Mouse (Mus musculus) hindbrain, postnatal 0 days (tissue): ENCODE measurements around the gene Tmem63a. TPM values are rescaled to one million over a fixed set of nuclear protein-coding genes. Genes with fewer than 3 reads are reported as not detected.
"Not testable (repeated sequence)": the region's sequence is repeated elsewhere in the genome, so short reads cannot be mapped to it uniquely, and the experiment has no call there.

ENCODE experiments used
- ATAC-seq: fragments of 200-750 bp; cut with Nextera tagmentation; 2 replicates; pipeline ENCODE4 v1.8.0; 2017; ENCODE audit warnings: mild to moderate bottlenecking, moderate TSS enrichment, moderate library complexity
- DNase-seq: peaks from one replicate; pipeline ENCODE4 v3.0.0-alpha.2; 2015; ENCODE audit warnings: low spot score
- H3K27ac ChIP-seq: fragments of 300-500 bp; sonication (generic); 2 replicates; pipeline ENCODE4 v1.5.1; 2014; ENCODE audit warnings: mild to moderate bottlenecking
- H3K27me3 ChIP-seq: fragments of 300-500 bp; sonication (generic); 2 replicates; pipeline ENCODE4 v1.6.1; 2014; ENCODE audit warnings: low read length, mixed read lengths; ENCODE audit not compliant: insufficient read depth
- H3K36me3 ChIP-seq: fragments of 300-500 bp; sonication (generic); 2 replicates; pipeline ENCODE4 v1.6.1; 2014; ENCODE audit warnings: low read length, mixed read lengths; ENCODE audit not compliant: insufficient read depth
- H3K4me1 ChIP-seq: fragments of 300-500 bp; sonication (generic); 2 replicates; pipeline ENCODE4 v1.6.1; 2014; ENCODE audit warnings: antibody characterized with exemption, low read length, mixed read lengths; ENCODE audit not compliant: insufficient read depth
- H3K4me2 ChIP-seq: fragments of 300-500 bp; sonication (generic); 2 replicates; pipeline ENCODE4 v1.6.1; 2014; ENCODE audit warnings: low read depth, mild to moderate bottlenecking, low read length, moderate library complexity, mixed read lengths
- H3K4me3 ChIP-seq: fragments of 300-500 bp; sonication (generic); 2 replicates; pipeline ENCODE4 v1.5.1; 2014; ENCODE audit warnings: low read length
- H3K9ac ChIP-seq: fragments of 300-500 bp; sonication (generic); replicated peaks from 2 replicates; pipeline ENCODE4 v1.6.1; 2014; ENCODE audit warnings: mild to moderate bottlenecking, low read length, moderate library complexity, mixed read lengths
- H3K9me3 ChIP-seq: fragments of 300-500 bp; sonication (generic); 2 replicates; pipeline ENCODE4 v1.6.1; 2016; ENCODE audit warnings: low read length, mixed read lengths
- CTCF ChIP-seq: IDR thresholded peaks from 2 replicates; pipeline ENCODE4 v1.5.1; 2016; ENCODE audit warnings: antibody characterized with exemption, control low read depth, low read depth
- WGBS: fragments of 180-500 bp; shearing (Covaris S2); extraction: QIAGEN DNeasy Blood & Tissue Kit; methylation state at CpG from one replicate; pipeline ENCODE4 v1.1.7; 2014; 5-methylcytosine and 5-hydroxymethylcytosine counted together
- polyA plus RNA-seq: library from polyadenylated mRNA; unstranded; fragments of >200 nt; fragmentation: Nextera tagmentation; extraction: Ambion mirVana; gene quantifications from 2 replicates; pipeline ENCODE4 v1.2.1, GENCODE M21; 2015
- total RNA-seq: library from RNA; depleted of rRNA; stranded (reverse); fragments of >200 nt; gene quantifications from 2 replicates; pipeline ENCODE4 v1.2.3, GENCODE M21; 2014

Gene Tmem63a
- total and polyA plus RNA-seq, 2 experiments from 2014 or later, result 3.0 to 5.4 TPM

DNA sequence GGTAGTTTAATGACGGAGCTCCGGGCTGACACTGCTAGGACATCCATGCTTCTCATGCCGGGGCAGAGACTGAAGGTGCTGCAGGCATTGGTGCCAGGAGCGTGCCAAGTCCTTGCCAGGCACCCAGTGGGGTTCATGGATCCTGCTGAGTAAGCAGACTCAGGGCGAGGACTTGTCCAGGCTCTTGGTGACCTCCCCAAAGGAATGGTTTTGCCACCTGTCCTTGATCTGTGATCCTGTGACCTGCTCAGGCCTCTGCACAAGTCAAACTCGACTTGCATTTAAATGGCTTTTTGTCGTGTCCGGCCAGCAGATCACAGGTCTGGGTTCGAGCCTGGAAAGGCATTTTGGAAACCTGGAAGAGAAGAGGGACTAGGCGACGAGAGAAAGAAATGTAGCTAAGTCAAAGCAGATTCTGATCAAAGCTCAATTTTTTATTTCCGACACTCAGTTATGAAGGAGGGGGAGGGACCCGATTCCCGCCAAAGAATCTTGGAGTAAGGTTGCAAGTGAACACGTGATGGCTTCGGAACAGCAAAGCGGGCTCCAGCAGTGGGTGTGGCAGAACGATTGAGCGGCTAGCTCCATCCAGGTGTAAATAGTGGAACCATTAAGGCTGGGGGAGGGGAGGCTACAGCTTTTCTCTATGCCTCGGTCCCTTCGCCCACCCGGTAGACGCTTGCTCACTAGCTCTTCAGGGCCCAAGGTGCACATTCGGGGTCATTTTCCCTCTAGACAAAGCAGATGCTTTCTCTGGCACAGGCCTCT, 37.5 kb downstream of the Tmem63a start:
- ATAC-seq, result no peak
- Histone ChIP-seq H3K36me3 (no peaks in the 10 kb centered on the region), H3K4me2 (no peak overlapping the region), H3K9me3 (no peaks in the 10 kb centered on the region), H3K4me1 (no peaks in the 10 kb centered on the region), H3K27ac (no peak overlapping the region), H3K27me3 (no peaks in the 10 kb centered on the region), H3K9ac (no peak overlapping the region), H3K4me3 (no peak overlapping the region)
- 86% methylated on average over 22 of the region's 24 CpGs for WGBS
- no peak for TF ChIP-seq CTCF
- no peak for DNase-seq

DNA sequence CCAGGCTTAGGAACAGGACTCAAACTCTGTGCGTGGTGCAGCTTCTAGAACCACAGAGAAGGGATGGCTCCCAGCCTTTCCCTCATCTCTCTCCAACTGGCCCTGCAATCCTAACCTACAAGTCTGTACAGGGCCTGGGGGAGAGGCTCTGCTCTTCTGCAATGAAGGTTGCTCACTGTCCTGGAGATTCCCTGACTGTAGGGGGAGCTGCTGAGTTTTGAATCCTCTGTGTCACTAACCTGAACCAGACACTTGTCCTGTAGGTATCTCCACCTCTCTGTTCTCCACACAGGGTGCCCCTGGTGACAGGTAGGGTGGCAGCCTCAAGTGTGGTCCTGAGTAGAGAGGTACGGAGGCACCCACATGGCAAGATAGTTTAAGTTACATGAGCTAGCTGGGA, 38.3 kb downstream of the Tmem63a start:
- TF ChIP-seq CTCF, result no peak; the same call in 1 of the 2 replicates
- H3K36me3 ChIP-seq, result no peaks in the 10 kb centered on the region
- H3K4me3 ChIP-seq, result no peak overlapping the region
- no peaks in the 10 kb centered on the region for H3K9me3 ChIP-seq
- no peak overlapping the region for H3K9ac ChIP-seq
- no peaks in the 10 kb centered on the region for H3K4me1 ChIP-seq
- H3K27ac ChIP-seq, result no peak overlapping the region
- no peaks in the 10 kb centered on the region for H3K27me3 ChIP-seq
- WGBS, result 71% methylated on average over 2 of the region's 2 CpGs
- ATAC-seq, result 0 out of 2 replicates have a peak, but pooled peaks have one; percentile 7
- DNase-seq, result no peak
- H3K4me2 ChIP-seq, result no peak overlapping the region

DNA sequence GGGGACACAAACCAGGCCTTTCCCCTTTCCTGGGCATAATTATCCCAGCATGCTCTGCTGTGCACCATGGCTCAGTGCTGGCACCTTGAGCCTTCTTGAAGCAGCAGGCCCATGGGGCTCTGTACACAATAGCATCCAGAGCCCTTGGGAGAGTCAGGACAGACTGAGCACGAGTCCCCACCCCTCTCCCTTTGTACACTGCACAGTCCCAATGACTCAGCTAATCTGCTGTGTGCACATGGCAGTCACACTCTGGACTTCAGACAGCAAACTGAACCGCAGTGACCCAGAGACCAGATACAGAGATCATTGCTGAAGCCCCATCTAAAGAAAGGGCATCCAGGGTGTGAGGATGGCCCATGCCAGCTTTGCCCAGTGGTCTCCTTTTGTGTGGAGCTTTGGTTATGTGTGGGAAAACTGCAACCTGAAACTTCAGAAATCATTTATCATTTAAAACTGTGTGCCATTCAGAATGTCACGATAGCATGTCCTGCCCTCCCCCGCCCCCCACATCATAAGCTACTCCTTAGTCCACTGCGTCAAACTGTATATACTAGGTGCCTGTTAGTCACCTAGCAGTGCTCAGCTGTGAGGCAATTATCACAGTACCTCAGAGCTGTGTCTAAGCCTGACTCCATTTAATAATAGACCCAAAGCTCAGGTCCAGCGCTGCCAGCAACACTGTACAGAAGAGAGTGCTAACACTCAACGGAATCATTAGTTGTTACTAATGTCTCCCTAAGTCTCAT, 39.3 kb downstream of the Tmem63a start:
- not testable (repeated sequence) for H3K27me3 ChIP-seq, H3K4me1 ChIP-seq, ATAC-seq, H3K9me3 ChIP-seq, H3K36me3 ChIP-seq, H3K4me3 ChIP-seq, H3K9ac ChIP-seq, H3K27ac ChIP-seq, H3K4me2 ChIP-seq, DNase-seq
- whole genome bisulfite sequencing, result 81% methylated on average over 7 of the region's 7 CpGs

DNA sequence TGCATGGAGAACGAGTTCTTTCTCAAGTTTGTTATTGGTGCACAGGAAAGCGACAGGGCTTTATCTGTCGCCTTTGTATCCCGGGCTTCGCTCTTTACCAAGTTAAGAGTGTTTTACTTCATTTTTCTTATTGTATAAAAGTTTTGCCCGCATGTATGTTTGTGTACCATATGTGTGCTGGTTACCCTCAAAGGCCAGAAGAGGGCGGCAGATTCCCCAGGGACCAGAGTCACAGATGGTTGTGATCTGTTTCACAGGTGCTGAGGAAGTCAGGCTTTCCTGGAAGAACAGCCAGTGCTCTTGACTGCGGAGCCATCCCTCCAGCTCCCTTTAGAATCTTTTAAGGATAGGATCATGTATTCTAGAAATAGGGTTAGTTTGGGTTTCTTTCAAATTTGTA, 44.6 kb downstream of the Tmem63a start:
- Histone ChIP-seq H3K27ac (no peak overlapping the region), H3K4me1 (no peaks in the 10 kb centered on the region), H3K9ac (no peak overlapping the region), H3K9me3 (no peaks in the 10 kb centered on the region), H3K4me2 (no peak overlapping the region), H3K4me3 (no peak overlapping the region), H3K27me3 (no peaks in the 10 kb centered on the region), H3K36me3 (no peaks in the 10 kb centered on the region)
- ATAC-seq (no peak), DNase-seq (no peak)
- WGBS, result 92% methylated on average over 8 of the region's 8 CpGs
- TF ChIP-seq CTCF, result peak; percentile 22; the same call in 1 of the 2 replicates

DNA sequence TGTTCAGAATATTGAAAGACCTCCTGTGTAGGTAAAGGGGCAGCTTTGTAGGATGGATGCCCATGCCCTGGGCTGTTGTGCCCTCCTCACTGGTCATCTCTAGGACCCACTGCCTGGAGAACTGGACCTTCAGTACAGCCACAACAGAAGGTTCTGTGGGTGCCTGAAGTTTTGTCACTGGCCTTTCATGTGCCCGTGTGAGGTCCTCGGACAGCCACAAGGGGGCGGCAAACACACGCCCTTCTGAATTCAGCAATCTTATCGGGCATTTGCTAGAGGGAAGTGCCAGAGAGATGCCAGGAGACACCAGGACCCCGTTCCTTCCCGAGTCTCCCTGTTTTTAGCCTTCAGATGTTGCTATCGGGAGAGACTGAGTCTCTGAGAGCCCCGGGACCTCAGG, 45.6 kb downstream of the Tmem63a start:
- H3K9me3 ChIP-seq, result no peaks in the 10 kb centered on the region
- no peak overlapping the region for H3K9ac ChIP-seq
- H3K4me2 ChIP-seq, result 0 out of 2 replicates have a peak overlapping the region, but pooled peaks have one; percentile 29
- peak; percentile 98 for TF ChIP-seq CTCF
- DNase-seq, result peak; percentile 86
- peak; percentile 74 for ATAC-seq
- no peaks in the 10 kb centered on the region for H3K4me1 ChIP-seq
- 3% methylated on average over 9 of the region's 9 CpGs for WGBS
- H3K36me3 ChIP-seq, result no peaks in the 10 kb centered on the region
- no peaks in the 10 kb centered on the region for H3K27me3 ChIP-seq
- H3K27ac ChIP-seq, result no peak overlapping the region
- H3K4me3 ChIP-seq, result no peak overlapping the region

DNA sequence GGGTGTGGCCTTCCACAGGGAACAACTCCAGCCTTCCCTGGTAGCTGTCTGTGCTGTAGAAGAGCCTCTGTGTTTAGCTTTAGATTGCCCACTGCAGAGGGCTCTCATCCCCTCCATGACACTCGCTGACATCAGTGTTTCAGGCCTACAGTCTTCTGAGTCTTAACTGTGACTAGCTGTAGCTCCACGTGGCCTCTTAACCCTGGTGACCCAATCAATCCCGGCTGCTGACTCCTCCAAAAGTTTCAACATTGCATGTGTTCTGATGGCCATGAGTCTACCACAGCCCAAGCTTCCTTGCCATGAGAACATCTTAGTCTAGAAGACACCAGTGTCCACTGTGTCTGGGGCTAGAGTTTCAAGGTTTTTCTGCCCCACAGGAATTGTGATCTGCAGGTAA, 48.5 kb downstream of the Tmem63a start:
- DNase-seq, result no peak
- no peaks in the 10 kb centered on the region for H3K36me3 ChIP-seq
- no peak for TF ChIP-seq CTCF
- H3K4me3 ChIP-seq, result no peak overlapping the region
- no peaks in the 10 kb centered on the region for H3K27me3 ChIP-seq
- 69% methylated on average over 3 of the region's 3 CpGs for WGBS
- H3K9ac ChIP-seq, result no peak overlapping the region
- no peak for ATAC-seq
- no peak overlapping the region for H3K4me2 ChIP-seq
- H3K27ac ChIP-seq, result no peak overlapping the region
- H3K9me3 ChIP-seq, result no peaks in the 10 kb centered on the region
- no peaks in the 10 kb centered on the region for H3K4me1 ChIP-seq

DNA sequence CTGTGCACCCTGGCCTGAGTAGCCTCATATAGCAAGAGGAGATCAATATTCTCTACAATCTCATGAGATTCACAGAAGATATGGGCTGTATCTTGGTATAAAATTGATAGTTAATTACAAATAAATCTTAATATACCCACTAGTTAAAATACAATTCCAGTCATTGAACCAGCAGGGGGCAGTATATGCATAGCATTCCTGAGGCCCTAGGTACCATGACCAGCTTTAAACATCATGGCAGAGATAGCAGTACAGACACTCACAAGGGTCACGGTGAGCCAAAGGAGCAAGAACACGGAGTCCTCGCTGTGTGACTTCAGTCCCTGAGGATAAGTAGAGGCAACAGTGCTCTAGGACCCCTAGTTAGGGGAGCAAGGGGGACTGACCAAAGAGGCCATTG, 50.0 kb downstream of the Tmem63a start:
- DNase-seq, result peak; percentile 84
- Histone ChIP-seq H3K27ac (no peak overlapping the region), H3K27me3 (no peaks in the 10 kb centered on the region), H3K9me3 (no peaks in the 10 kb centered on the region), H3K4me1 (no peaks in the 10 kb centered on the region), H3K9ac (no peak overlapping the region), H3K4me3 (no peak overlapping the region), H3K36me3 (no peaks in the 10 kb centered on the region), H3K4me2 (no peak overlapping the region)
- ATAC-seq, result 0 out of 2 replicates have a peak, but pooled peaks have one; percentile 43
- 62% methylated on average over 3 of the region's 3 CpGs for WGBS
- TF ChIP-seq CTCF, result peak; percentile 80
